ENCODE assay signal across 7 mouse cellular contexts in the genomic region with DNA sequence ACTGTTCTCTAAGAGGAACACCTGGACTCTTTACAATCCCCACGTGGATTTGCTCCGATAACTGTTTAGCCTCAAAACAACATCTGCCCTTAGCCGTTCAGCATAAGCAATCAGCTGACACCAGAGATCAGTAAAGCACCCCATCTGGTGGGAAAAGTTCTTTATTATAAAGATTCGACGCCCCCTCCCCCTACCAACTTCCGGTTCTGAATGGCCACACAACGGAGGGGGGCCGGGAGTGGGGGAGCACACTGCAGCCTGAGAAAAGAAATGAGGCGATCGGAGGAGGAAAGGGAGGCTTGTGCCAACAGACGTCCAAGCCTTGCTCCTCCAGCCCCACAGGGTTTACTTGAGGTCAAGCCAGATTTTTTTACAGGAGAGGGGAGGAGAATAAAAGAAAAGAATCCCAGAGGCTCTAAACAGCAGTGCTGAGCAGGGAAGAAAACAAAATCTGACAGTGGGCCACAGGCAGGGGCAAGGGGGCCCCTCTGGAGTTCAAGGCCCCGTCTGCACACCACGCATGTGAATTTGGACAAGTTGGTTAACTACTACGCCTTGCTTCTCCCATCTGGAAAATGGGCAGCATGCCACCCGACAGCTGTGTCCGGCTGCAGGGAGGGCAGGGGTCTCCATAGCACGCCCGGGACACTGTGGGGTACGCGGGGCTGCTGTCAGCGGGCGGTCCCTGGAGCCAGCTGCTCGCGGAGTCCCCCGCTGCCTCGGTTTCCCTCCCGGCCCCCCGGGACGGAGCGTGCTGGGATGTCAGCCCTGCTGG. TPM values are rescaled to one million over a fixed set of nuclear protein-coding genes. Genes with fewer than 3 reads are reported as not detected.
DNase-seq lines count a peak whose midpoint lies in the region; ATAC-seq and TF ChIP-seq lines count a peak whose summit lies in the region.

No protein-coding gene starts in this region.

- H3K9me3 ChIP-seq in hindbrain, embryonic 15.5 days: no peaks in the 10 kb centered on the region

- H3K4me1 ChIP-seq in hindbrain, embryonic 15.5 days (replicated peaks): peaks cover 22% of the 10 kb centered on the region

- ATAC-seq in hindbrain, embryonic 15.5 days (ENCODE audit: low FRiP score, low read depth): peak; percentile 80
- peak; percentile 38 for ATAC-seq in megakaryocyte progenitor cell, adult 5-6 weeks (replicated peaks; ENCODE audit: poor library complexity)

- H3K9ac ChIP-seq in hindbrain, embryonic 15.5 days: peak overlapping the region; percentile 90

- H3K27me3 ChIP-seq in hindbrain, embryonic 15.5 days: no peaks in the 10 kb centered on the region

- intact Hi-C loops in gastrocnemius, adult 2 months (cut with DNase I): loop anchor here (2.0 to 10.0 kb wide), 2 partner anchors 100 to 206 kb away; no protein-coding TSS in a partner anchor
- intact Hi-C loops in left cerebral cortex, postnatal 4 days (cut with DNase I): loop anchor here (5.0 kb wide), 1 partner anchor 109 kb away; no protein-coding TSS in a partner anchor

- TF ChIP-seq CTCF in gastrocnemius, adult 2 months (IDR thresholded peaks at IDR 0.05): no peak

- peak; percentile 70 for DNase-seq in R1 (ENCODE audit: low read depth, low spot score)
- DNase-seq in cerebellum, adult 8-10 months: peak; percentile 28
- peak; percentile 74 for DNase-seq in gastrocnemius, adult 2 months
- DNase-seq in left cerebral cortex, postnatal 4 days: peak; percentile 82
- DNase-seq in right cerebral cortex, postnatal 14 days: peak; percentile 57

- peak overlapping the region; percentile 96 for H3K27ac ChIP-seq in gastrocnemius, adult 2 months
- H3K27ac ChIP-seq in hindbrain, embryonic 15.5 days (replicated peaks): peak overlapping the region; percentile 94

- H3K4me2 ChIP-seq in hindbrain, embryonic 15.5 days: peak overlapping the region; percentile 88

- WGBS in hindbrain, embryonic 15.5 days: 1% methylated on average over 30 of the region's 30 CpGs

- peaks cover 9% of the 10 kb centered on the region; the same call in 1 of the 2 replicates for H3K36me3 ChIP-seq in hindbrain, embryonic 15.5 days

- peak overlapping the region; percentile 93 for H3K4me3 ChIP-seq in gastrocnemius, adult 2 months
- H3K4me3 ChIP-seq in hindbrain, embryonic 15.5 days: peak overlapping the region; percentile 71

RNA-seq across cellular contexts. Expression of gene Gpam, which starts 28.4 kb away (rescaled TPM):
- total RNA-seq in gastrocnemius, adult 2 months (2021): 100 to 1,000 TPM in 1 of 2 experiments, 10 to 100 TPM in 1; 69.0 to 124 TPM
- 22.6 and 23.6 TPM in 2 replicates for polyA plus RNA-seq in hindbrain, embryonic 15.5 days (2015; fragmentation: Nextera tagmentation; extraction: Ambion mirVana)
- total RNA-seq in left cerebral cortex, postnatal 4 days (2021): 10 to 100 TPM; 47.3 to 47.5 TPM
- 6.6 and 7.9 TPM in 2 replicates for total RNA-seq in megakaryocyte progenitor cell, adult 5-6 weeks (2015)
- 12.5 and 14.2 TPM in 2 replicates for total RNA-seq in megakaryocyte progenitor cell, adult 5-6 weeks (2017)

Comparison
In these comparisons a context has a peak if more than half of its experiments do, and no peak if none do; other contexts are left out.
1. Peak in every context shown above with its lines: DNase-seq, ATAC-seq, H3K4me3 ChIP-seq and H3K27ac ChIP-seq.
2. DNase-seq: peak in every context shown above with its lines; median percentile 82 in left cerebral cortex, postnatal 4 days; 74 in gastrocnemius, adult 2 months; 70 in R1; 57 in right cerebral cortex, postnatal 14 days; 28 in cerebellum, adult 8-10 months.